Mouse (Mus musculus): ENCODE results near the gene Gpatch11.
A peak's percentile ranks its signal among the peaks of the same experiment; 100 is the strongest.

The Gpatch11 gene

GRCm38 (mm10) chr17:78894991-78895390 is 59.6 kb downstream of the Gpatch11 start:
- no peak for DNase-seq (ENCODE audit: low read depth, low spot score)

- DNase-seq (ENCODE audit: low read depth, low spot score): peak; percentile 87
These were observed 60.0 kb downstream of the Gpatch11 start for GRCm38 (mm10) chr17:78895394-78895793.
